Mouse (Mus musculus) kidney, postnatal 0 days (tissue): ENCODE data around the gene Slc9a2. TPM values are rescaled to one million over a fixed set of nuclear protein-coding genes. Genes with fewer than 3 reads are reported as not detected.
A peak's percentile ranks its signal among the peaks of the same experiment; 100 is the strongest.

ENCODE experiments used
- ATAC-seq: fragments of 200-750 bp; cut with Nextera tagmentation; replicated peaks from 2 replicates; pipeline ENCODE4 v1.8.0; 2017; ENCODE audit warnings: low read depth, moderate number of reproducible peaks, moderate TSS enrichment, moderate library complexity; ENCODE audit not compliant: low FRiP score
- DNase-seq: peaks from one replicate; pipeline ENCODE4 v3.0.0-alpha.2; 2016; ENCODE audit warnings: low spot score
- H3K27ac ChIP-seq: fragments of 300-500 bp; sonication (generic); 2 replicates; pipeline ENCODE4 v1.5.1; 2014; ENCODE audit warnings: mild to moderate bottlenecking
- H3K27me3 ChIP-seq: fragments of 300-500 bp; sonication (generic); 2 replicates; pipeline ENCODE4 v1.6.1; 2014; ENCODE audit warnings: low read length, mixed read lengths; ENCODE audit not compliant: insufficient read depth
- H3K36me3 ChIP-seq: fragments of 300-500 bp; sonication (generic); 2 replicates; pipeline ENCODE4 v1.6.1; 2014; ENCODE audit warnings: low read length, mixed read lengths; ENCODE audit not compliant: insufficient read depth
- H3K4me1 ChIP-seq: fragments of 300-500 bp; sonication (generic); replicated peaks from 2 replicates; pipeline ENCODE4 v1.6.1; 2014; ENCODE audit warnings: antibody characterized with exemption, low read length, mixed read lengths; ENCODE audit not compliant: insufficient read depth
- H3K4me2 ChIP-seq: fragments of 300-500 bp; sonication (generic); 2 replicates; pipeline ENCODE4 v1.6.1; 2014; ENCODE audit warnings: mild to moderate bottlenecking, low read length, moderate library complexity, mixed read lengths
- H3K4me3 ChIP-seq: fragments of 300-500 bp; sonication (generic); replicated peaks from 2 replicates; pipeline ENCODE4 v1.5.1; 2014; ENCODE audit warnings: low read depth, low read length
- H3K9ac ChIP-seq: fragments of 300-500 bp; sonication (generic); 2 replicates; pipeline ENCODE4 v1.6.1; 2014; ENCODE audit warnings: low read depth, low read length
- H3K9me3 ChIP-seq: fragments of 300-500 bp; sonication (generic); replicated peaks from 2 replicates; pipeline ENCODE4 v1.6.1; 2016; ENCODE audit warnings: low read length, inconsistent platforms, mixed read lengths
- CTCF ChIP-seq: IDR thresholded peaks from 2 replicates; pipeline ENCODE4 v1.5.1; 2016; ENCODE audit warnings: antibody characterized with exemption, low read depth, mild to moderate bottlenecking, moderate library complexity
- WGBS: fragments of 180-500 bp; shearing (Covaris S2); extraction: QIAGEN DNeasy Blood & Tissue Kit; methylation state at CpG from one replicate; pipeline ENCODE4 v1.1.7; 2014; 5-methylcytosine and 5-hydroxymethylcytosine counted together
- polyA plus RNA-seq: library from polyadenylated mRNA; unstranded; fragments of >200 nt; fragmentation: Nextera tagmentation; extraction: Ambion mirVana; gene quantifications from 2 replicates; pipeline ENCODE4 v1.2.1, GENCODE M21; 2015

The Slc9a2 gene
- polyA plus RNA-seq, 1 experiment from 2014 or later: 6.4 TPM

DNA sequence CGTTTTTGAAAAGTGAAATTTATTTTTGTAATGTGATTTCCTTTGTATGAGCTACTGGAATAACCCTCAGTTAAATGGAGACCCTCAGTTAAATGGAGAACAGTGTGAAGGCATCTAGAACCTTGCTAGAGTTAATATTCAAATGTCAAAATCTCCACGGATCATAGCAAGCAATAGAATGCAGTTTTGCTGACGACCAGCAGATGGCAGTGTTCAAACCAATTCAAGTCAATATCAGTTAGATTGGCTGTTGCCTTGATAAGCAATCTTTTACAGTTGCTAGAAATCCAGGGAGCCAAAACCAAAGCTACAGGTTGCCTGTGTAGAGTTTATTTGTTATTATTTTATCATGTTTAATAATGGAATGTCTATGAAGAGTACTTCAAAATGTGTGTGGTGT lies 122.4 kb downstream of the Slc9a2 start:
- peak; percentile 71 for DNase-seq
- Histone ChIP-seq H3K27me3 (no peaks in the 10 kb centered on the region), H3K4me1 (no peaks in the 10 kb centered on the region), H3K9ac (no peak overlapping the region), H3K27ac (no peak overlapping the region), H3K9me3 (no peaks in the 10 kb centered on the region), H3K4me3 (no peak overlapping the region), H3K36me3 (no peaks in the 10 kb centered on the region), H3K4me2 (no peak overlapping the region)
- no peak for ATAC-seq
- WGBS: 23% methylated on average over 3 of the region's 3 CpGs
- peak; percentile 89 for TF ChIP-seq CTCF

DNA sequence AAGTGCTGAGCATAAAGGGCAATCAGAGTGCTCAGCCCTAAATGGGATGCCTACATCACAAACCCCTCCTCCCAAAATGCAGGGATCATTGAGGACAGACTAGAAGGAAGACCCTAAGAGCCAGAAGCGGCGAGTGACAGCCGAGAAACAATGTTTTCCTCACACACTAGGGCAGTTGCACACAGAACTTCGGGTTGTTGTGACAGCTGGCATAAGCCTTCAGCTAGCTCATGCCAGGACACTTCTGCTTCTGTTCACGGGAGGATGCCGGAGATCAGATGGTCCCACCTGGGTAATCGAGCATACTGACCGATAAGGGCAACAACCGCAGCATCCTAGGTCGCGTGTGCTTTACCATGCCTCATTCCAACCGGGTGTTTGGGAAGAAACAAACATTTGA lies 123.7 kb downstream of the Slc9a2 start:
- no peak for TF ChIP-seq CTCF
- Histone ChIP-seq H3K4me3 (no peak overlapping the region), H3K4me2 (no peak overlapping the region), H3K27ac (no peak overlapping the region), H3K4me1 (no peaks in the 10 kb centered on the region), H3K36me3 (no peaks in the 10 kb centered on the region), H3K27me3 (no peaks in the 10 kb centered on the region), H3K9me3 (no peaks in the 10 kb centered on the region), H3K9ac (no peak overlapping the region)
- ATAC-seq (no peak), DNase-seq (no peak)
- 87% methylated on average over 12 of the region's 12 CpGs for WGBS

DNA sequence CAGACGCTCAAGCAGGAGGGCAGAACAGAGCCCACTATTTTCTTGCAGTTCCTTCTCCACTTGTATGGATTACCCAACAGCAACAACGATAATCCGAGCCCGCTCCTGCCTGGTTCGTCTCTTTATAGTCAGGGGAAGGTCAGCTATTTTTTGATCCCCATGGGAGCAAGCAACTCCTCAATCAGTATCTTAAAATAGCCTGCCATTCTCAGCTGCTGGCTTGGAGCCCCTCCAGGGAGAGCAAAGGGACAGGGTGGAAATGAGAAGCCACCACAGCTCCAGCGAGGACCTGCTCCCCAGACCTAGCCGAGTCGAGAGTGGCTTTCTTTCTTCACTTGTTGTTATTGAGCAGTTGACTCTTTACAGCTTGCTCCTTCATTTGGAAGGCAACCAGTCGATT lies 125.0 kb downstream of the Slc9a2 start, which contains the start of gene Tmem182:
Tmem182 (plus strand) TSS at position 251 of the 400 bp plus-strand sequence.
- no peaks in the 10 kb centered on the region for H3K27me3 ChIP-seq
- DNase-seq: no peak
- TF ChIP-seq CTCF: no peak
- no peak within 1 kb of the TSS for H3K9ac ChIP-seq
- H3K9me3 ChIP-seq: no peaks in the 10 kb centered on the region
- H3K4me2 ChIP-seq: no peak within 1 kb of the TSS
- no peaks in the 10 kb centered on the region for H3K36me3 ChIP-seq
- no peaks in the 10 kb centered on the region for H3K4me1 ChIP-seq
- no peak within 1 kb of the TSS for H3K27ac ChIP-seq
- no peak within 1 kb of the TSS for H3K4me3 ChIP-seq
- no peak for ATAC-seq
- WGBS: 63% methylated on average over 9 of the region's 9 CpGs

DNA sequence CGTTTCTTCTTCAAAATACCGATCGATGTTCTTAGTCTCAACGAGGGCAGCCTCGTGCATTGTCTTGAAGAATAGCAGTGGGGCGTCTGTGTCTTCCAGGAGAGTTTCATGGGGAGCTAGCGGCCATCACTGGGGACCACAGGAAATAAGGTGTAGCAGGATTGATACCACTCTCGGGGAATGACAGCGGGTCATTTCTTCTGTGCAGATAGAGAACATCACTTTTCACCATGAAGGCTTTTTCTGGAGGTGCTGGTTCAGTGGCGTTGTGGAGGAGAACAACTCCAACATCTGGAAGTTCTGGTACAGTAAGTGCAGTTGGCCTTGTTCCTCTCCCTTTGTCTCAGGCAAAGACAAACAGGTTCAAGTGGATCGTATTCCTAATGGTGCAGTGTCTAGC lies 125.5 kb downstream of the Slc9a2 start:
- no peak for DNase-seq

DNA sequence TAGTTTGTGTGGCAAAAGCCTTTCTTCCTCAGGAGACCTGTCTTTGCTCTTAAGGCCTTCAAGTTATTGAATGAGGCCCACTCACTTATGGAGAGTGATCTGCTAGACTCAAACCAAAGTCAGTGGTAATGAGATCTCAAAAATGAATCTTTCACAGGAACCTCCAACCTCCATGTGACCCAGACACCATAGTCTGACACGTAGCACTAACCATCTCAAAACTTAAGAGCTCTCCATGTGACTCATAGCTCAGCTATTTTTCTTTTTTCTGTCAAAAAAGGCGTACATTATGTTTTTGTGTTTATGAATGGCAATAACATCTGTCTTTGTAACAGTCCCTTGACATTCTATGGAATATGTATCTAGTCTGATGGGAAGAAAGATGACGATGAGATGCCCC lies 128.3 kb downstream of the Slc9a2 start:
- H3K36me3 ChIP-seq: no peaks in the 10 kb centered on the region
- no peaks in the 10 kb centered on the region for H3K4me1 ChIP-seq
- no peaks in the 10 kb centered on the region for H3K27me3 ChIP-seq
- H3K4me2 ChIP-seq: no peak overlapping the region
- no peak overlapping the region for H3K9ac ChIP-seq
- 88% methylated on average over 3 of the region's 3 CpGs for WGBS
- TF ChIP-seq CTCF: no peak
- no peaks in the 10 kb centered on the region for H3K9me3 ChIP-seq
- no peak overlapping the region for H3K27ac ChIP-seq
- no peak overlapping the region for H3K4me3 ChIP-seq
- no peak for DNase-seq
- no peak for ATAC-seq

More for the DNA sequence above, 125.5 kb downstream of the Slc9a2 start:
- Histone ChIP-seq H3K4me1 (no peaks in the 10 kb centered on the region), H3K9ac (no peak overlapping the region), H3K9me3 (no peaks in the 10 kb centered on the region), H3K27ac (no peak overlapping the region), H3K36me3 (no peaks in the 10 kb centered on the region), H3K27me3 (no peaks in the 10 kb centered on the region), H3K4me2 (no peak overlapping the region), H3K4me3 (no peak overlapping the region)
- no peak for ATAC-seq
- WGBS: 91% methylated on average over 11 of the region's 11 CpGs
- TF ChIP-seq CTCF: no peak

DNA sequence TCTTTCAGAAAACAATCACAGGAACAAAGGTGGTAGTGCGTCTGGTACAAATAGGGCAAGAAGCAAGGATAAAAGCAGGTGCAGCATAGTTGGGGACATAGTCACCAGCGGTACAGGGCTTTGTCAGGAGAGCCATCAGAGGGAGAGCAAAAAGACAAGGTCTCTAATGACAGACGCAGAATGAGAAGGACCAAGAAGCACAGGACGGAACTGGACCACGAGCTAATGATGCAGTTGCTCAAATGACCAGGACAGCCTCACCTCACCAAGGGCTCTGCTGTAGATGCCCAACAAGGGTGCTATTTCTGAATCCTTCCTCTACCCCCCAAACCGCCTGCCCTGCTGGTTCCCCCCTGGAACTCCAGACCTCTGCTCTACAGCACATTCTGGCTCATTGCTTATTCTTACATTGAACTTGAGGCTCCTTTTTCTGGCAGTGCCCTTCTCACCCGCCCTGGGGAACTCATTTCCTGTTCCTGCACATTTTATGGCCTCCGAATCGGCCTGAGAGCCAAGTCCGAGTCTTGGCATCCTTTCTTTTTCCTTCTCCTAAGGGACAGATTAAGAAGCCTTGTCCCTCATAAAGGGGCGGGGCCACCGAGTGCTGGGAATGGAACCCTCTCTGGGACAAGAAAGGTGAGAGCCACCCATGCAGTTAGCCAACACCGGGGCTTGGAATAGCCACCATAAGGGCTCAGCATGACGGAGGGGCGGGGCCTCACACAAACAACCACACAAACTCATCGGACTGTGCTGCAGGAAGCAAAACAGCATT lies 134.9 kb downstream of the Slc9a2 start:
- H3K4me1 ChIP-seq: peaks cover 5% of the 10 kb centered on the region; the same call in 1 of the 2 replicates
- TF ChIP-seq CTCF: no peak
- H3K9me3 ChIP-seq: no peaks in the 10 kb centered on the region
- H3K4me3 ChIP-seq: no peak overlapping the region
- H3K9ac ChIP-seq: no peak overlapping the region
- DNase-seq (peak; percentile 42), ATAC-seq (0 out of 2 replicates have a peak, but pooled peaks have one; percentile 40)
- H3K36me3 ChIP-seq: no peaks in the 10 kb centered on the region
- peak overlapping the region; percentile 44 for H3K4me2 ChIP-seq
- H3K27me3 ChIP-seq: no peaks in the 10 kb centered on the region
- H3K27ac ChIP-seq: 0 out of 2 replicates have a peak overlapping the region, but pooled peaks have one; percentile 5
- 38% methylated on average over 16 of the region's 16 CpGs for WGBS

Other genes with a start within 250 kb of the Slc9a2 start
- gene Il18r1, start 215.0 kb upstream of the Slc9a2 start, polyA plus RNA-seq: 0.43 and 0.60 TPM in 2 replicates
- gene Il18rap, start 165.2 kb upstream of the Slc9a2 start, polyA plus RNA-seq: 0.15 and 0.18 TPM in 2 replicates
- gene Slc9a4, start 100.5 kb upstream of the Slc9a2 start, polyA plus RNA-seq: 1.2 and 1.4 TPM in 2 replicates
- 7.0 and 8.3 TPM in 2 replicates for gene Mfsd9, start 110.1 kb downstream of the Slc9a2 start, polyA plus RNA-seq
- gene Tmem182, start 125.0 kb downstream of the Slc9a2 start, polyA plus RNA-seq: 0.71 and 0.92 TPM in 2 replicates